Mouse (Mus musculus): ENCODE measurements around the gene Avil. TPM values are rescaled to one million over a fixed set of nuclear protein-coding genes. Genes with fewer than 3 reads are reported as not detected.

The Avil gene
- total and polyA plus RNA-seq, 3 experiments, result 2.7 to 20.0 (median 8.2) TPM

- Histone ChIP-seq H3K36me3 (replicated peaks in 1 of 2; ENCODE audit: control insufficient read depth in 1 of 2, insufficient read depth in 1 of 2, low read length in 1 of 2) (peaks cover 0 to 55% of the 10 kb centered on the region in 2 experiments), H3K4me3 (replicated peaks in 1 of 3; ENCODE audit: low read depth in 2 of 3, low read length in 2 of 3, poor library complexity in 1 of 3) (no peak overlapping the region), H3K27ac (ENCODE audit: insufficient read depth, low read depth) (no peak overlapping the region), H3K9ac (ENCODE audit: insufficient read depth, low read depth) (no peak overlapping the region), H3K9me3 (replicated peaks; ENCODE audit: low read length) (no peaks in the 10 kb centered on the region), H3K4me1 (ENCODE audit: control insufficient read depth in 1 of 2, insufficient read depth in 2 of 2) (no peaks in the 10 kb centered on the region), H3K4me2 (ENCODE audit: insufficient read depth, low read depth, poor library complexity, severe bottlenecking) (no peak overlapping the region), H3K27me3 (replicated peaks) (no peaks in the 10 kb centered on the region), H3K79me2 (replicated peaks; ENCODE audit: control insufficient read depth, extremely low read depth, insufficient read depth, poor library complexity, severe bottlenecking) (no peaks in the 10 kb centered on the region)
- TF ChIP-seq MAZ (IDR thresholded peaks at IDR 0.05; ENCODE audit: low read depth, low read length) (no peak), CTCF (conservative IDR thresholded peaks at IDR 0.05 in 1 of 2, IDR thresholded peaks at IDR 0.05 in 1 of 2; ENCODE audit: low read depth in 2 of 2, low read length in 2 of 2) (peak in 1 of 2 experiments; percentile 51; a peak in 2 of 4 replicates), RAD21 (IDR thresholded peaks at IDR 0.05; ENCODE audit: low read depth, low read length) (peak; percentile 55), SIN3A (IDR thresholded peaks at IDR 0.05; ENCODE audit: low read length) (no peak), SMC3 (IDR thresholded peaks at IDR 0.05; ENCODE audit: low read depth, low read length) (peak; percentile 40)
- DNase-seq (ENCODE audit: extremely low read depth), result no peak
- dilution Hi-C loops (cut with MboI; ENCODE audit: extremely low pct_ligation_motif_present, extremely low pct_unique_long_range_greater_than_20kb, low sequenced_read_pairs), result no loop called here
- in situ Hi-C loops (cut with MboI; ENCODE audit: low pct_ligation_motif_present, low pct_unique_long_range_greater_than_20kb, low sequenced_read_pairs), result no loop called here
Observed at GRCm38 (mm10) chr10:127016488-127016887, 16.0 kb downstream of the Avil start.

- TF ChIP-seq ELF1 (IDR thresholded peaks at IDR 0.05; ENCODE audit: low read depth, low read length) (no peak), BHLHE40 (IDR thresholded peaks at IDR 0.05; ENCODE audit: low read depth, low read length) (no peak), CTCF (conservative IDR thresholded peaks at IDR 0.05 in 1 of 2, IDR thresholded peaks at IDR 0.05 in 1 of 2; ENCODE audit: low read depth in 2 of 2, low read length in 2 of 2) (no peak), CHD1 (IDR thresholded peaks at IDR 0.05; ENCODE audit: low read depth, low read length) (no peak), TBP (conservative IDR thresholded peaks at IDR 0.05; ENCODE audit: low read depth, low read length) (no peak), USF2 (conservative IDR thresholded peaks at IDR 0.05; ENCODE audit: low read depth, low read length) (no peak), ETS1 (conservative IDR thresholded peaks at IDR 0.05; ENCODE audit: low read depth, low read length) (no peak), JUND (conservative IDR thresholded peaks at IDR 0.05; ENCODE audit: low read depth, low read length) (no peak), KAT2A (IDR thresholded peaks at IDR 0.05; ENCODE audit: insufficient replicate concordance, low read length) (no peak), CHD2 (IDR thresholded peaks at IDR 0.05; ENCODE audit: low read length) (no peak), MAX (IDR thresholded peaks at IDR 0.05; ENCODE audit: low read length) (no peak), ZMIZ1 (IDR thresholded peaks at IDR 0.05; ENCODE audit: low read depth, low read length) (no peak), PAX5 (IDR thresholded peaks at IDR 0.05; ENCODE audit: low read length) (no peak)
- Histone ChIP-seq H3K4me2 (ENCODE audit: insufficient read depth, low read depth, poor library complexity, severe bottlenecking) (no peak overlapping the region), H3K27ac (ENCODE audit: insufficient read depth, low read depth) (no peak overlapping the region), H3K27me3 (replicated peaks) (no peaks in the 10 kb centered on the region), H3K9me3 (replicated peaks; ENCODE audit: low read length) (no peaks in the 10 kb centered on the region), H3K36me3 (replicated peaks in 1 of 2; ENCODE audit: control insufficient read depth in 1 of 2, insufficient read depth in 1 of 2, low read length in 1 of 2) (peaks cover 4 to 54% of the 10 kb centered on the region in 2 experiments), H3K79me2 (replicated peaks; ENCODE audit: control insufficient read depth, extremely low read depth, insufficient read depth, poor library complexity, severe bottlenecking) (no peaks in the 10 kb centered on the region), H3K9ac (ENCODE audit: insufficient read depth, low read depth) (no peak overlapping the region), H3K4me3 (replicated peaks in 1 of 3; ENCODE audit: low read depth in 2 of 3, low read length in 2 of 3, poor library complexity in 1 of 3) (no peak overlapping the region), H3K4me1 (ENCODE audit: control insufficient read depth in 1 of 2, insufficient read depth in 2 of 2) (no peaks in the 10 kb centered on the region)
- in situ Hi-C loops (cut with MboI; ENCODE audit: low pct_ligation_motif_present, low pct_unique_long_range_greater_than_20kb, low sequenced_read_pairs) (no loop called here), dilution Hi-C loops (cut with MboI; ENCODE audit: extremely low pct_ligation_motif_present, extremely low pct_unique_long_range_greater_than_20kb, low sequenced_read_pairs) (no loop called here)
- no peak for DNase-seq (ENCODE audit: extremely low read depth)
Observed at GRCm38 (mm10) chr10:127017071-127017470, 16.6 kb downstream of the Avil start.
